Mouse (Mus musculus) layer of hippocampus, adult 9-11 months (tissue): ENCODE measurements around the gene Pitpnm1.

Experiments
- DNase-seq: peaks from one replicate; pipeline ENCODE4 v3.0.0; 2022

Pitpnm1 gene

GRCm38 (mm10) chr19:4070311-4070710, 29.5 kb upstream of the Pitpnm1 start:
- no peak for DNase-seq

GRCm38 (mm10) chr19:4070756-4071155, 29.0 kb upstream of the Pitpnm1 start:
- DNase-seq = no peak

- DNase-seq = no peak
These were observed 28.4 kb upstream of the Pitpnm1 start for GRCm38 (mm10) chr19:4071406-4071805.

- DNase-seq = no peak
These were observed 26.9 kb upstream of the Pitpnm1 start for GRCm38 (mm10) chr19:4072706-4073424.

DNA sequence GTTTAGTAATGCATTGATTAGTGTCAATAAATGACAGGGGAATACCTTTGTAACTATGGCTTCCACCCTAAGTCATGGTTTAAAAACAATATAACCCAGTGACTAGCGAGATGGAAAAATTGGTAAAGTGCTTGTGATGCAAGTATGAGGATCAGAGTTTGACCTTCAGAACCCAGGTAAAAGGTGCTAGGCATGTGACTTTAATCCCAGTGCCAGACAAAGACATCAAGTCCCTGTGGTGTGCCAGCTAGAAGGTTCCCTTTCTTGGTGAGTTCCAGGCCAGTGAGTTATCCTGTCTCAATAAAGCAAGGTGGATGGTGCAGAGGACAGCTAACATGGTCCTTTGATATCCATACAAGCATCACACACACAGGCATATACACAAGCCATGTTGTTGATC, 24.3 kb upstream of the Pitpnm1 start:
- no peak for DNase-seq

DNA sequence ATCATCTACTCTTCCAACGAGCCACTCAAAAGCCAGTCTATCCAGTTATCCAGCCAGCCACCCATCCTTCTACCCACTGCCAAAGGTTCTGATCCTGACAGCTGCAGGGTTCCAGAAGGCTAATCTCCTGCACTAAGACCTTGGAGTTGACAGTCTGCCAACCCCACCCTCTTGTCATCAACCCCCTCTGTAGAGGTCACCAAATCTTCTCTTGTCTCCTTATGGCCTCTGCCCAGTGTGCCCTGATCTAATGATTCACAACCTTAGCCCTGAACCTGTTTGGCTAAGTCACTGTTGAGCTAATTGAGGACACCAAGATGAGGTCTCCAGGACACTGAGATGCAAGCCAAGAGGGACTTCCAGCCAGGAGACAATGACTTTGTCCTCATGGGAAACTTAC, 20.2 kb upstream of the Pitpnm1 start:
- DNase-seq = no peak

GRCm38 (mm10) chr19:4080511-4081009, 19.2 kb upstream of the Pitpnm1 start:
- DNase-seq = no peak

DNA sequence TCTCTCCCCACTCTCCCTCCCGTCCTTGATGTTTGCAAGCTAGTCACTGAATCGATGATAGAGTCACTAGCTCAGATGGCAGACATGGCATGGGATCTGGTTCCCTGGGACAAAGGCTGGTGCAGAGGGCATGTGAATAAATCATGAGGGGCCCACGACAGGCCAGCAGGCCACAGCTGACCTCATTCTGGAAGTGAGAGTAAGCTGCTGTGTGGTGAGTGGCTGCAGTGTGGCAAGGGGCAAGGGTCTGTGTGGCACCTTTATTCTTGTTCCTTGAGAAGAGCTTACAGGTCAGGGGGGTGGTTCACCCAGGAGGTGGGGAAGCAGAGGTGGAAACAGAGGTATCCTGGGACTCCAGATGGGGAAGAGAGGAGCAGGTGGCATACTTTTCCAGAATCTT, 18.4 kb upstream of the Pitpnm1 start, which contains the start of gene Cabp2:
Gene Cabp2, plus strand, starts transcription at position 185 of the 400 bp plus-strand sequence.
- DNase-seq = no peak

DNA sequence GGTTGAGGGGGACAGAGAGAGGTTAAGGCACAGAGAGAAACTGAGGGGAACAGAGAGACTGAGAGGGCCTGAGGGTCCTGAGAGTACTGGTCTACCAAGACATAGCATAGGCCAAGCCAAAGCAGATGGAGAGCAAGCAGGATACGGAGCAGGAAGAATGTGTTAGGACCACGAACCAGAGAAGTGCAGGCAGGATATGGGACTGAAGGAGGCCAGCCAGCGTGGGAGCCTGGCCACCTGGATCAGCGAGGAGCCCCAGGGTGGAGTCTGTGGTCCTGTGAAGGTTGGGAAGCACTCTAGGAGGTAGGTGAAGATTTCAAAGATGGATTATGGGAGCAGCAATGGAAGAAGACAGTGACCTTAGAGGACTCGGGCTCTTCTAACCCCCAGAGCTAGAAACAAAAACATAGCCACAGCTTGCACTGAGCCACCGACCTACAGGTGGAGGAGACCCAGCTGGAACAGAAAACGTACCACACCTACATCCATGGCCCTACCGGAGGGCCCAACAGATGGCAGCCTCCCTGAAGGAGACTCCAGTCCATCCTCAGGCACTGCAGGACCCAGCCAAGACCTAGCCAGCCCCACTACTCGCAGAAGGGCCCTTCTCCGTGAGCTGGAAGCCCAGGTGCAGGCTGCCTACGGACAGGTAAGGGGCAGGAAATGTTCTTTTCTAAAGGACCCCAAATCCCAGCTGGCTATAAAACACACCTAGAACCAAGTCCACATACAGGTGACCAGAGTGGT, 17.4 kb upstream of the Pitpnm1 start:
- DNase-seq = no peak

DNA sequence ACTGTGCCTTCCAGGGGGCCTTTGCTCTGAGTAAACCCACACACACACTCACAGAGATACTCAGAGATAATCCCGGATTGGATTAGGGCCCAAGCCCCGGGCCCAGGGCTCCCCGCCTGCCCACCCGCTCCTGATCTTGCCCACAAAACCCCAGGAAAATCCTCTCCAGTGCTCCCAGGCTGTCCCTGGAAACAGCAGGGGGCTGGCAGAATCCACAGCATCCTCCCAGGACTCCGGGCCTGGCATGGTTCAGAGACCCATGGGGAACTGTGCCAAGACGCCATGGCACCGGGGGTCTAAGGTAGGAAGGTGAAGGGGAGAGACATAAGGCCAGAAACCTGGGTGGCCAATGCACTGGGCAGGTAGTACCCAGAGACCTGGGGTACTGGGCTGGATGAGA, 16.5 kb upstream of the Pitpnm1 start:
- no peak for DNase-seq

- DNase-seq = no peak
These were observed 16.0 kb upstream of the Pitpnm1 start for GRCm38 (mm10) chr19:4083826-4084225.

- no peak for DNase-seq
These were observed 14.8 kb upstream of the Pitpnm1 start for GRCm38 (mm10) chr19:4084984-4085383.

GRCm38 (mm10) chr19:4086156-4086555, 13.6 kb upstream of the Pitpnm1 start:
- DNase-seq = no peak

DNA sequence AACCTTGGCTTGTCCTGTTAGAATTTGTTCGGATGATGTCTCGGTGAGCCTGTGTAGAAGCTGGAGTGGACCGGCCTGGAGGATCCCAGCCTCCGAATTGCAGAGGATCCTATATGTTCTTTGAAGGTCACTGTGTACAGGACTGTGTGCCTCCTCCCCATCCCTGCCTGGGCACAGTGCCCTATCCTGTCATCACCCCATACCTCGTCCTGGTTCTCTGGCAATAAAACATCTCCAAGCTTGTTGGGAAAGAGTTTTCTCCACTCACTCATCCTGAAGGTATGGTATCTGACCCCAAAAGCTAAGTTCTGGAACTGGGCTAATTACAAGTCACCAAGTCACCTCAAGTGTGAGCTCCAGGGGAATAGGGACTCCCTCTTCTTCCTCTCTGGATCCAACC, 12.7 kb upstream of the Pitpnm1 start:
- no peak for DNase-seq

DNA sequence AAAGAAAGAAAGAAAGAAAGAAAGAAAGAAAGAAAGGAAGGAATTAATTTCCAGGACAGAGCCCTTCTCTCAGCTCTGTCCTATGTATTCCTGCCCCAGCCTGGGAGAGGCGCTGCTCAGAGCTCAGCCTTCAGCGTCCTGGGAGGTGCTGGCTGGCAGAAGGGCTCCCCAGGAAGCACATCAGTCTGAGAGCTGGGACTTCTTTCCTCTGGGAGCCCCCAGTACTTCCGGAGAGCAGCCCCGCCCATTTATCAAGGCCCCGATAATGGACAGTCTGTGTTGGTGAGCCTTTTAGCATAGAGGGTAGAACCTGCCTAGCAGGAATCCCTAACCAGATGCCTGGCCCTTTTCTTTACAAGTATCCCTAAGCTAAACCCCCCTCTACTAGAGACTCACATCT, 11.7 kb upstream of the Pitpnm1 start:
- DNase-seq = no peak

DNA sequence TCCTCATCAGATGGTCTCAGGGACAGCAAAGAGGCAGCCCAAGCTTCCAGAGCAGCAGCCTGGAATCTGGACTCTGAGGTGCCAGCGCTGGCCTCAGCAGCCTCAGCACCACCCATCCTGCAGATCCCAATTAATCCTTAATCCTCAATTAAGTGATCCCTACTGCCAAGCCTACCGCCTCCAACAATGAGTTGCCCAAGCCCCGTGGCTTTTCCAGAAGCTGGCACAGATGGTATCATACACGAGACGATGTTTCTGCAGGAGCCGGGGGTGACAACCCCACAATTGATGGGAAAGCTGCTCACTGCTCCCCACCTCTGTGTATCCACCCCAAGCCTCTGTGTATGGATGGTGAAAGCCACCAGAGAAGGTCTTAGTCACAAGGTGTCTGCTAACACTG, 10.7 kb upstream of the Pitpnm1 start:
- DNase-seq = no peak

DNA sequence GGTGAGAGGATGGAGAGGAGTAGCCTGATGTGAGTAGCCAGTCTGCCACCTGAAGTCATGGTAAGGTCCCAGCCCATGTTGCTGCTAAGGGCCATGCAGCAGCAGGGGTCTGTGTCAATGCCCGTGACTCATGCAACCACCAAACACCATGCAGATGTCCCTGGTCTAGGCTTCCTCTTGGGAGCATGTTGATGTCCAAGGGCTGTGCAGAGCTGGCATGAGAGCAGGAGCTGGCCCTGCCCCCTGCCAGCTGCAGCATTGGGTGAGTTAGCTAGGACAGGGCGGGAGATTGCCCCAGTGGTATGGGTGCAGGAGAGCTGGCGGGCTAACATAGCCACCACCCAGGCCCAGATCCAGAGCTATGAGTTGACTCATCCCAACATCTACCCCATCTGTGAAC, 9.4 kb upstream of the Pitpnm1 start:
- DNase-seq = no peak

GRCm38 (mm10) chr19:4091383-4091782, 8.4 kb upstream of the Pitpnm1 start:
- no peak for DNase-seq

DNA sequence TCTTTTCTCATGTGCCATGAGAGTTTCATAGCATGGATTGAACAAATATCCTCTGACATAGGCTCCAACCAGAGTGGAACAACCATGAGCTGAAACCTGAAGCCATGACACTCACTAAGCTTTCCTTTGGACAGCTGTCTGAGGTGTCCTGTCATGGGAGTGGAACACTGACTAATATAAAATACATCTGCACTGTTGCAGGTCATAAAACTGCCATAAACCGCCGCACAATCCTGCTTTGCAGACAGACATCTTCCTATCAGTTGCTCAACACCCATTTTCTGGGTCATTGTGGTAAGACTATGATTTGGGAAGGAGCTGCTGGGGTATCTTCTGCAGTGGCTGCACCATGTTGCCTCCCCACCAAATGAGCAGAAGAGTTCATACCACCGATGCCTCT, 7.0 kb upstream of the Pitpnm1 start:
- DNase-seq = no peak

GRCm38 (mm10) chr19:4093772-4094171, 6.0 kb upstream of the Pitpnm1 start:
- DNase-seq = no peak

GRCm38 (mm10) chr19:4094348-4094747, 5.5 kb upstream of the Pitpnm1 start:
- DNase-seq = no peak

GRCm38 (mm10) chr19:4094774-4095303, 5.0 kb upstream of the Pitpnm1 start:
- DNase-seq = no peak

DNA sequence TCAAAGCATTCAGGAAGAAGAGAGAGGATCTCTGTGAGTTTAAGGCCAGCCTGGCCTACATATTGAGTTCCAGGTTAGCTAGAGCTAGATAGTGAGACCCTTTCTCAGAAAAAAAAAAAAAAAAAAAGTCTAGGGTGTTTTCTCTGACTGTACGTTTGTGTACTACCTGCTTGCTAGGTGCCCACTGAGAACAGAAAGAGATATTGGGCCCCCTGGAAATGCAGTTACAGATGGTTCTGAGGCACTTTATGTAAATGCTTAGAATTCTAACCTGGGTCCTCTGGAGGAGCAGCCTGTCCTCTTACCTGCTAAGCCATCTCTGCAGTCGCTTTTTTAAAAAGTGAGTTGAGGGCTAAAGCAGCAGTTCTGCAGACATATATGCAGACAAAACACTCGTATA, 4.0 kb upstream of the Pitpnm1 start:
- DNase-seq = no peak
